Mouse (Mus musculus) liver, embryonic 12.5 days (tissue): ENCODE results near the gene Syn3. TPM values are rescaled to one million over a fixed set of nuclear protein-coding genes. Genes with fewer than 3 reads are reported as not detected.
A peak's percentile ranks its signal among the peaks of the same experiment; 100 is the strongest.

Source experiments
- ATAC-seq: fragments of 200-750 bp; cut with Nextera tagmentation; 2 replicates; pipeline ENCODE4 v1.8.0; 2017; ENCODE audit warnings: moderate number of reproducible peaks, mild to moderate bottlenecking, moderate library complexity
- H3K27ac ChIP-seq: fragments of 300-500 bp; sonication (generic); 2 replicates; pipeline ENCODE4 v1.5.1; 2016; ENCODE audit warnings: mild to moderate bottlenecking
- H3K27me3 ChIP-seq: fragments of 300-500 bp; sonication (generic); replicated peaks from 2 replicates; pipeline ENCODE4 v1.6.1; 2016; ENCODE audit warnings: mild to moderate bottlenecking, moderate library complexity
- H3K36me3 ChIP-seq: fragments of 300-500 bp; sonication (generic); 2 replicates; pipeline ENCODE4 v1.6.1; 2016; ENCODE audit warnings: mild to moderate bottlenecking, moderate library complexity
- H3K4me1 ChIP-seq: fragments of 300-500 bp; sonication (generic); 2 replicates; pipeline ENCODE4 v1.6.1; 2016
- H3K4me2 ChIP-seq: fragments of 300-500 bp; sonication (generic); 2 replicates; pipeline ENCODE4 v1.6.1; 2016; ENCODE audit warnings: mild to moderate bottlenecking, moderate library complexity
- H3K4me3 ChIP-seq: fragments of 300-500 bp; sonication (generic); 2 replicates; pipeline ENCODE4 v1.5.1; 2016; ENCODE audit warnings: mild to moderate bottlenecking, moderate library complexity
- H3K9ac ChIP-seq: fragments of 300-500 bp; sonication (generic); 2 replicates; pipeline ENCODE4 v1.6.1; 2016; ENCODE audit warnings: mild to moderate bottlenecking, moderate library complexity
- H3K9me3 ChIP-seq: fragments of 300-500 bp; sonication (generic); replicated peaks from 2 replicates; pipeline ENCODE4 v1.6.1; 2016; ENCODE audit warnings: mild to moderate bottlenecking, moderate library complexity
- WGBS: fragments of 180-500 bp; shearing (Covaris S2); methylation state at CpG from one replicate; pipeline ENCODE4 v1.1.7; 2016; ENCODE audit not compliant: insufficient replicate concordance; 5-methylcytosine and 5-hydroxymethylcytosine counted together
- polyA plus RNA-seq: library from polyadenylated mRNA; unstranded; fragments of >200 nt; fragmentation: Nextera tagmentation; extraction: Ambion mirVana; gene quantifications from 2 replicates; pipeline ENCODE4 v1.2.1, GENCODE M21; 2016

Syn3 gene
- polyA plus RNA-seq, 1 experiment from 2014 or later, result 0.57 TPM

DNA sequence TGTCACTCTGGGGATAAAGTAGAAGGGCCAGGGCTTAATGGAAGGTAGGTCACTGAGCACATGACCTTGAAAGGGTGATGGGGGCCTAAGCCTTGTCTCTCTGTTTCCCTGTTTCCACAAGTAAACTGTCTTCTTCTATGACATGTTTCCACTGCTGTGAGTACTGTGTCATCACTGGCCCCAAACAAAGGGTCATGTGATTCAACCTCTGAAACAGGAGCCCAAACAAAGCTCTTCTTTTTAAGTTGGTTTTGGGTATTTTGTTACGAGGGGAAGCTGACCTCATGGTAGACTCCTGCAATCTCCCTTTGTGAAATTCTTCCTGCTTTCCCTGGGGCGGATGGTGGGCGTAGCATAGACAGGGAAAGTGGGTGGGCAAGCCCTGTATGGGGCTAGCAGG lies 438.4 kb downstream of the Syn3 start:
- no peaks in the 10 kb centered on the region; the same call in 1 of the 2 replicates for H3K27me3 ChIP-seq
- no peak for ATAC-seq
- no peak overlapping the region for H3K4me3 ChIP-seq
- no peaks in the 10 kb centered on the region for H3K4me1 ChIP-seq
- no peaks in the 10 kb centered on the region for H3K9me3 ChIP-seq
- no peaks in the 10 kb centered on the region; the same call in 1 of the 2 replicates for H3K36me3 ChIP-seq
- no peak overlapping the region for H3K4me2 ChIP-seq
- H3K9ac ChIP-seq, result no peak overlapping the region
- H3K27ac ChIP-seq, result no peak overlapping the region
- WGBS, result 70% methylated on average over 3 of the region's 3 CpGs

DNA sequence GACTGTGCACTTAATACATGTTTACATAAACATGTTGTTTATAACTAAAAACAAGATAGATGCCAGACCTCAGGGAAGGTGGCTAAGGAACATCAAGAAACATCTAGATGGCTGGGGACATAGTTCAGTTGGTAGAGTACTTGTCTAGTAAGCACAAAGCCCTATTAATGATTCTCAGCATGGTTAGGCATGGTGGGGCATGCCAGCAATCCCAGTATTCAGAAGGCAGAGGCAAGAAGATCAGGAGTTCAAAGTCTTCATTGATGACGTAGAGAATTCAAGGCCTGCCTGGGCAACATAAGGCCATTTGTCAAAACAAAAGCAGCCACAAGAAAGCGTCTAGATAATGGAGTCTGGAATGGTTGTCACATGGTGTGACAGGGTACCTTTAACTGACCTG lies 441.0 kb downstream of the Syn3 start:
- Histone ChIP-seq H3K36me3 (peaks cover 22% of the 10 kb centered on the region), H3K9me3 (no peaks in the 10 kb centered on the region), H3K4me2 (no peak overlapping the region), H3K27me3 (no peaks in the 10 kb centered on the region; the same call in 1 of the 2 replicates), H3K9ac (no peak overlapping the region), H3K27ac (no peak overlapping the region), H3K4me1 (peaks cover 12% of the 10 kb centered on the region), H3K4me3 (no peak overlapping the region)
- ATAC-seq, result no peak
- 75% methylated on average over 2 of the region's 2 CpGs for WGBS

DNA sequence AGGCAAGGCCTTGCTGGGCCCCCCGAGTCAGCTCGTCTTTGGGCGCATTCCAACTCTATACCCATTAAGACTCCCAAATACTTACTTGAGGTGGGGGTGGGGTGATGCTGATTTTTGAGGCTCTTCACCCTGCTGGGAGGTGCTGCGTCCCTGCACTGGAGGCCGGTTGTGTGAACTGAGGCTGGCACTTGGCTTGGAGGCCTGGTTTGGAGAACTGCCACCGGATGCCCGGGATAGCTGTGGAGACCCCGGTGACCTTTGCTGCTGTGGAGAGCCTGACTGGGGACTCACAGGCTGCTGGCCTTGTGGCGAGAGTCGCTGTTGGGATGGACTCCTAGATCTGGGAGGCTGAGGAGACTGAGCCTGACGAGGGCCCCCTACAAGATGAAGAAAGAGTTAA lies 441.4 kb downstream of the Syn3 start:
- peaks cover 26% of the 10 kb centered on the region for H3K36me3 ChIP-seq

DNA sequence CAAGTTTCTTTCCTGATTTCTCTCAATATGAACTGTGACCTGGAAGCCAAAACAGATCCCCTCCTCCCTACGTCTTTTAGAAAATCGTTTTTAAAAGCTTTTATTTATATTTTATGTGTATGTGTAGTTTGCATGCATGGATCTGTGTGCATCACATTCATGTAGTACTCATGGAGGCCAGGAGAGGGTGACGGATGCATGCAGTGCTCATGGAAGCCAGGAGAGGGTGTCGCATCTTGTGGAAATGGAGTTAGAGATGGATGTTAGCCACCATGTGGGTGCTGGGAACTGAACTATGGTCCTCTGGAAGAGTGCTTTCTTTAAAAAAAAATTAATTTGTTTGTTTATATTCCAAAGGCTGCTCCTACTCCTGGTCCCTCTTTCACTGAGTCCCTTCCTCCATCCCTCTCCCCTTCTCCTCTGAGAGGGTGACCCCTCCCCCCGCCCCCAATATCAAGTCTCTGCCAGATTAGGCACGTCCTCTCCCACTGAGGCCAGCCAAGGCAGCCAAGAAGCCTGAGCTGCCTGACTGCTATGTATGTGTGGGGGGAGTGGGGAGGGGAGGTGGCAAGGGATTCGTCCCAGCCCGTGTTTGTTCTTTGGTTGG lies 442.3 kb downstream of the Syn3 start:
- ATAC-seq, result no peak
- H3K4me1 ChIP-seq, result peaks cover 25% of the 10 kb centered on the region
- H3K4me3 ChIP-seq, result no peak overlapping the region
- no peak overlapping the region for H3K27ac ChIP-seq
- no peak overlapping the region for H3K9ac ChIP-seq
- WGBS, result 79% methylated on average over 8 of the region's 8 CpGs
- H3K4me2 ChIP-seq, result no peak overlapping the region
- H3K27me3 ChIP-seq, result no peaks in the 10 kb centered on the region
- no peaks in the 10 kb centered on the region for H3K9me3 ChIP-seq
- peaks cover 34% of the 10 kb centered on the region for H3K36me3 ChIP-seq

More for the DNA sequence above, 441.4 kb downstream of the Syn3 start:
- ATAC-seq, result no peak
- 86% methylated on average over 11 of the region's 11 CpGs for WGBS
- Histone ChIP-seq H3K4me2 (no peak overlapping the region), H3K4me3 (no peak overlapping the region), H3K27ac (no peak overlapping the region), H3K9ac (no peak overlapping the region), H3K4me1 (peaks cover 16% of the 10 kb centered on the region), H3K27me3 (no peaks in the 10 kb centered on the region), H3K9me3 (no peaks in the 10 kb centered on the region)

- Histone ChIP-seq H3K9ac (0 out of 2 replicates have a peak overlapping the region, but pooled peaks have one; percentile 10), H3K27ac (peak overlapping the region; percentile 63), H3K9me3 (no peaks in the 10 kb centered on the region), H3K4me3 (no peak overlapping the region), H3K4me1 (peaks cover 28% of the 10 kb centered on the region), H3K27me3 (no peaks in the 10 kb centered on the region), H3K4me2 (no peak overlapping the region), H3K36me3 (peaks cover 68% of the 10 kb centered on the region)
- ATAC-seq, result peak; percentile 81
- WGBS, result 46% methylated on average over 10 of the region's 10 CpGs
Observed at GRCm38 (mm10) chr10:86052818-86053522, 445.7 kb downstream of the Syn3 start.

GRCm38 (mm10) chr10:86050522-86050921 lies 448.2 kb downstream of the Syn3 start:
- Histone ChIP-seq H3K9ac (no peak overlapping the region), H3K9me3 (no peaks in the 10 kb centered on the region), H3K36me3 (peaks cover 91% of the 10 kb centered on the region), H3K4me1 (peaks cover 28% of the 10 kb centered on the region), H3K27ac (no peak overlapping the region), H3K4me2 (no peak overlapping the region), H3K27me3 (no peaks in the 10 kb centered on the region), H3K4me3 (no peak overlapping the region)
- 84% methylated on average over 2 of the region's 2 CpGs for WGBS
- ATAC-seq, result no peak

DNA sequence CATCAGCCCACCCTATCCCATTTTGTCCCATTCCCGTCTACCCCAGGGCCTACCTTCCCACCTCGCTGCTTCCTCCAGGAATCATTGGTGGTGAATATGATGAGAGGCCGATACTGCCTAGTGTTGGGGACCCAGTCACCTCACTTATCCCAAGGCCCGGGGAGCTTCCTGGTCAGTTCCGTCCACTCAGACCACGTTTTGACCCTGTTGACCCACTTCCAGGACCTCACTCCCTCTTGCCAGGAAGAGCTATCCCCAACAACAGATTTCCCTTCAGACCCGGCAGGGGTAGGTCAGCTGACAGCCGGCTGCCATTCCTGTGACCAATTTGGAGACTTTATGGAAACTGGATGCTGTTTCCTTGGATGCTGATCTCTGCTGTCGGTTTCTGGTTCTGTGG lies 450.9 kb downstream of the Syn3 start:
- Histone ChIP-seq H3K36me3 (peaks cover 97% of the 10 kb centered on the region), H3K4me1 (peaks cover 17% of the 10 kb centered on the region), H3K9me3 (no peaks in the 10 kb centered on the region), H3K27ac (no peak overlapping the region), H3K27me3 (no peaks in the 10 kb centered on the region), H3K9ac (no peak overlapping the region), H3K4me3 (no peak overlapping the region), H3K4me2 (no peak overlapping the region)
- 83% methylated on average over 9 of the region's 9 CpGs for WGBS
- no peak for ATAC-seq

GRCm38 (mm10) chr10:86046371-86046770 lies 452.3 kb downstream of the Syn3 start:
- no peak overlapping the region for H3K9ac ChIP-seq
- no peak for ATAC-seq
- WGBS, result 90% methylated on average over 1 of the region's 1 CpGs
- H3K4me1 ChIP-seq, result 0 out of 2 replicates have a peak, but pooled peaks cover 3% of the 10 kb centered on the region
- H3K36me3 ChIP-seq, result peaks cover 96% of the 10 kb centered on the region
- H3K4me2 ChIP-seq, result no peak overlapping the region
- no peak overlapping the region for H3K27ac ChIP-seq
- H3K9me3 ChIP-seq, result no peaks in the 10 kb centered on the region
- no peak overlapping the region for H3K4me3 ChIP-seq
- no peaks in the 10 kb centered on the region for H3K27me3 ChIP-seq

DNA sequence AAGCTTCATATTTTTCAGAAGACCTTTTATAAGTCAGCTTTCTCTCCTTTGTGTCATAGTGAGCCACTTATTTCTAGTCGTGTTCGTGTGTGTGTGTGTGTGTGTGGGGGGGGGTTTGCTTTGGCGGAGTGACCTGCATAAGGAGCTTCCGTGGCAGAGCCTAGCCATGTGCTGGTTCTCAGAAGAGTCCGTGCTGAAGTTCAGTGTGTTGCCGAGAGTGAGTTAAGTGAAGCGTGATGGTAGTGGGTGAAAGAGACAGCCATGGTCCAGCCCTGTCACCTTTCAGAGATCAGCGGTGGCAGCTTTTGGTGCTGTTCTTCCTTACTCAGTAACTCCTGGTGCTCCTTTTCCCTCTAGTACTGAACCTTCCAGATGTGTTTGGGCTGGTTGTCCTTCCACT lies 454.6 kb downstream of the Syn3 start:
- Histone ChIP-seq H3K36me3 (peaks cover 89% of the 10 kb centered on the region), H3K4me1 (no peaks in the 10 kb centered on the region), H3K27ac (no peak overlapping the region), H3K9ac (no peak overlapping the region), H3K4me3 (no peak overlapping the region), H3K9me3 (no peaks in the 10 kb centered on the region), H3K27me3 (no peaks in the 10 kb centered on the region), H3K4me2 (no peak overlapping the region)
- 89% methylated on average over 8 of the region's 8 CpGs for WGBS
- no peak for ATAC-seq

- Histone ChIP-seq H3K27me3 (no peaks in the 10 kb centered on the region), H3K9ac (no peak overlapping the region), H3K4me2 (no peak overlapping the region), H3K36me3 (peaks cover 89% of the 10 kb centered on the region), H3K4me3 (no peak overlapping the region), H3K4me1 (no peaks in the 10 kb centered on the region), H3K27ac (no peak overlapping the region), H3K9me3 (no peaks in the 10 kb centered on the region)
- ATAC-seq, result no peak
- WGBS, result 89% methylated on average over 4 of the region's 4 CpGs
Observed at GRCm38 (mm10) chr10:86043651-86044050, 455.0 kb downstream of the Syn3 start.

DNA sequence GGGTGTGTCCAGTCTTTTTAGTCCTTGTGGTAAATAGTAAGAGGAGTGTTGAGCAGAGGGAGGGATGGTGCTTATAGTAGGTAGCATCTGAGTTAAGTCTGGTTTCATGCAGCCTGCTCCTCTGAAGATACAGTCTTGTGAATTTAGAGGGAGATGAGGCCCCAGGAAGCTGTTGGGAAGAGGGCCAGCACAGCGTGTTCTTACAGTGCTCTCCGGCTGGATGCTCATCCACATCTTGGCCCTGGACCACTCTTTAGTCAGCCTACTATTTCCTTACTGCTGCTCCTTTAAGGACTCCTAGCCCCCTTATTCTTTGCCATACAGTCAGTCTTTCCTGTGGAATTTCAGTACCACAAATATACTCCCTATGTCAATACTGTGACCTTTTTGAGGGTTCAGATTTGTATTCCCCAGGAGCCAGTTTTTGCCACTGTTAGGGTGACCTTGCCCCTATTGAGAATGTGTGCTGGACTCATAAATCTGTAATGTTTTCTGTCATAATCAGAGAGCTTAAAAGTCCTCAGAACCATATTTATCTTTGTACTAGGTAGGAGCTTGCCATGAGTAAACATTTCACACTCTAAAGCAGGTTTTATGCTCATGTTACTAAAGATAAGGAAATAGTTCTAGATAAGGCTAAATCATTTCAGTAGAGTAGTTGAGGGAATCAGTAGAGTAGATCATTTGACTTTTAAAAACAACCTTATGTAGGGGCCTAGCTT lies 464.5 kb downstream of the Syn3 start:
- H3K9me3 ChIP-seq, result no peaks in the 10 kb centered on the region
- no peak for ATAC-seq
- H3K27ac ChIP-seq, result no peak overlapping the region
- no peak overlapping the region for H3K4me2 ChIP-seq
- H3K4me3 ChIP-seq, result no peak overlapping the region
- no peak overlapping the region for H3K9ac ChIP-seq
- H3K36me3 ChIP-seq, result peaks cover 96% of the 10 kb centered on the region
- WGBS, result 87% methylated on average over 2 of the region's 2 CpGs
- peaks cover 10% of the 10 kb centered on the region; the same call in 1 of the 2 replicates for H3K4me1 ChIP-seq
- H3K27me3 ChIP-seq, result no peaks in the 10 kb centered on the region

DNA sequence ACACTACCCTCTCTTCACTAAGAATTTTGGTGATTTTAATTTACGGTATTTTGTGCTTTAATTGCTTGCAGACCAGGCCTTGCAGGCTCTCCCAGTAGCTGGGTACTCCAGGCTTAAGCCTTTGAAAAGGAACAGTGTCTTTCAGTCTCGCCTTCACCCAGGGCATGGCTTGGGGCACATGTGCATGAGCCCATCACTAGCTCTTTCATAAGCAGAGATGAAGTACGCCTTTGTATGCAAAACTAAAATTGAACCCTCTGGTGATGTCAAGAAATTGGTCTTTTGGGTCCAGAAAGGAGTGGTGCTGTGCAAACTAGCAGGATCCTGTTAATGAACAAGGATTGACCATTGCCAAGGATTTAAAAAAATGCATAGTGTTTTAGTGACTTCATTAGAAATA lies 466.2 kb downstream of the Syn3 start:
- Histone ChIP-seq H3K4me2 (no peak overlapping the region), H3K9me3 (no peaks in the 10 kb centered on the region), H3K9ac (no peak overlapping the region), H3K4me3 (no peak overlapping the region), H3K4me1 (peaks cover 25% of the 10 kb centered on the region), H3K36me3 (peaks cover 96% of the 10 kb centered on the region), H3K27me3 (no peaks in the 10 kb centered on the region), H3K27ac (no peak overlapping the region)
- 90% methylated on average over 3 of the region's 3 CpGs for WGBS
- ATAC-seq, result no peak
